Mouse (Mus musculus): Measurements from ENCODE around the gene Mpz. TPM values are rescaled to one million over a fixed set of nuclear protein-coding genes. Genes with fewer than 3 reads are reported as not detected.
A peak's percentile ranks its signal among the peaks of the same experiment; 100 is the strongest.

Gene Mpz
- polyA plus RNA-seq, 1 experiment from 2014 or later: 1.2 TPM

DNA sequence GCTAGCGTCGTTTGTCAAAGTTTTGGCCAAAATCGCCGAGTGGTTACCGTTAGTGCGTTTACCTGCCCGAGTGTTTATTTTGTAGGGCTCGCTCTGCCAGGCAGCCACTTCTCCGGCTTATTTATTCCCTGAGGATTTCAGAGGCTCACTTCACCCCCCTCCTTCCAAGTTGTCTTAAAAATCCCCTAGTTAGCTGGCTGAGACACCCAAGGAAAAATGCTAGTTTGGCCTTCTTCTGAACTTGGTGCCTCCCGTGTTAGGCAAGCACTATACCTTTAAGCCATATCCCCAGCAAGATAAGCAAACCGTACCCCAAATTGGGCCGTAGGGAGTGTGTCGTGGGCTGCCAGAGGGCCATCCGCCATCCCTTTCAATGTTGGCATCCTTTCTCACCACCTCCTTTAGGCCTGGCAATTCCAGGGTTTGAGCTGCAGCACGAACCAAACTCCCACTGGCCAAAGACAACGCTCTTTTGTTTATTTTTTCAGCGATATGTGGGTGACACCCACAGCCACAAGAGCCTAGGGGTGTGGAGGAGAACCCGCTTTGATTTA lies 404 bp downstream of the Mpz start:
- Histone ChIP-seq H3K9me3 (replicated peaks; ENCODE audit: low read length) (no peaks in the 10 kb centered on the region), H3K36me3 (ENCODE audit: insufficient read depth, low read length) (no peaks in the 10 kb centered on the region), H3K9ac (ENCODE audit: low read depth, low read length) (peak overlapping the region; percentile 88), H3K4me3 (replicated peaks; ENCODE audit: low read depth, low read length) (peak overlapping the region; percentile 76), H3K4me2 (ENCODE audit: low read length) (peak overlapping the region; percentile 65), H3K27ac (peak overlapping the region; percentile 81), H3K4me1 (replicated peaks; ENCODE audit: insufficient read depth, low read length) (peaks cover 3% of the 10 kb centered on the region; the same call in 1 of the 2 replicates), H3K27me3 (ENCODE audit: insufficient read depth, low read length) (no peaks in the 10 kb centered on the region)
- ATAC-seq (replicated peaks; ENCODE audit: low FRiP score, low read depth) (no peak), DNase-seq (ENCODE audit: low spot score) (peak; percentile 60)
- no peak for TF ChIP-seq CTCF (IDR thresholded peaks at IDR 0.05; ENCODE audit: low read depth)
- 5% methylated on average over 18 of the region's 18 CpGs for WGBS

DNA sequence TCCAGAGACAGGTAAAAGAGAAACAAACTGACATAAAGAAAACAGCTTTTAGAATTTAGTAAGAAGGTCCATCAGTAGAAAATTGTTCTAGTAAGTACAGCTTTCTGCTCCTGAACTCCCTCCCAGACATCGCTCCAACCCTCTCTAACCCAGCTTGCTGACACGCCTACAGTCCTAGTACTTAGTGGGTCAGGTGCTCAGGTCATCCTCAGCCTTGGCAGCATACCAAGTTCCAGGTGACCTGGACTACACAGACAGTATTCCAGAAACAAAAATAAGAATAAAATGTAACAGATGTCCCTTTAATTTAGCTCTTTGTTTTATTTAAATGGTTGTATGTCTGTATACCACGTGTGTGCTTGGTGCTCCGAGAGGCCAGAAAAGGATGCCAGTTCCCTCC lies 1.5 kb downstream of the Mpz start:
- no peak for ATAC-seq (replicated peaks; ENCODE audit: low FRiP score, low read depth)
- Histone ChIP-seq H3K36me3 (ENCODE audit: insufficient read depth, low read length) (no peaks in the 10 kb centered on the region), H3K9ac (ENCODE audit: low read depth, low read length) (no peak overlapping the region), H3K9me3 (replicated peaks; ENCODE audit: low read length) (no peaks in the 10 kb centered on the region), H3K4me2 (ENCODE audit: low read length) (no peak overlapping the region), H3K4me3 (replicated peaks; ENCODE audit: low read depth, low read length) (no peak overlapping the region), H3K27me3 (ENCODE audit: insufficient read depth, low read length) (no peaks in the 10 kb centered on the region), H3K4me1 (replicated peaks; ENCODE audit: insufficient read depth, low read length) (peaks cover 3% of the 10 kb centered on the region; the same call in 1 of the 2 replicates), H3K27ac (no peak overlapping the region)
- no peak for DNase-seq (ENCODE audit: low spot score)
- 71% methylated on average over 4 of the region's 4 CpGs for WGBS
- no peak for TF ChIP-seq CTCF (IDR thresholded peaks at IDR 0.05; ENCODE audit: low read depth)

DNA sequence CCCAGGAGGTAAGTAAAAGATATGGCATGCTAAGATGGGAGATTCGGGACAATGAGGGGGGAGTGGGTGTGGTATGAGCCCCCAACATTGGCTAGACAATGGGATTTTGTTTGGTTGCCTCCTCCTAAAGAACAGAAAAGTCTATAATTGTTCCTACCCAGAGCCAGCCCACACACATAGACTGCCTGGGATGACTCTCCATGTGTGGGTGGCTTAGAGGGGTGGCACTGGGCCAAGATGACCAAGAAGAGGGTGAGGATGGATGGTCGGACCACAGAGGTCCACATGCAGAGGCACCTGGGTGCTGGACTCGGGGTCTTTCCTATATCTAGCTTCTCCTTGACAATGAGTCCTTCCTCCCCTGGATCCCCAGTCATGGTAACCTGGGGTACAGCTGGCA lies 6.1 kb downstream of the Mpz start:
- H3K4me3 ChIP-seq (replicated peaks; ENCODE audit: low read depth, low read length): no peak overlapping the region
- no peak overlapping the region for H3K27ac ChIP-seq
- peaks cover 7% of the 10 kb centered on the region; the same call in 1 of the 2 replicates for H3K4me1 ChIP-seq (replicated peaks; ENCODE audit: insufficient read depth, low read length)
- DNase-seq (ENCODE audit: low spot score) (no peak), ATAC-seq (replicated peaks; ENCODE audit: low FRiP score, low read depth) (no peak)
- no peak for TF ChIP-seq CTCF (IDR thresholded peaks at IDR 0.05; ENCODE audit: low read depth)
- no peaks in the 10 kb centered on the region for H3K27me3 ChIP-seq (ENCODE audit: insufficient read depth, low read length)
- H3K9ac ChIP-seq (ENCODE audit: low read depth, low read length): no peak overlapping the region
- no peak overlapping the region for H3K4me2 ChIP-seq (ENCODE audit: low read length)
- WGBS: 70% methylated on average over 3 of the region's 3 CpGs
- no peaks in the 10 kb centered on the region for H3K9me3 ChIP-seq (replicated peaks; ENCODE audit: low read length)
- H3K36me3 ChIP-seq (ENCODE audit: insufficient read depth, low read length): no peaks in the 10 kb centered on the region

DNA sequence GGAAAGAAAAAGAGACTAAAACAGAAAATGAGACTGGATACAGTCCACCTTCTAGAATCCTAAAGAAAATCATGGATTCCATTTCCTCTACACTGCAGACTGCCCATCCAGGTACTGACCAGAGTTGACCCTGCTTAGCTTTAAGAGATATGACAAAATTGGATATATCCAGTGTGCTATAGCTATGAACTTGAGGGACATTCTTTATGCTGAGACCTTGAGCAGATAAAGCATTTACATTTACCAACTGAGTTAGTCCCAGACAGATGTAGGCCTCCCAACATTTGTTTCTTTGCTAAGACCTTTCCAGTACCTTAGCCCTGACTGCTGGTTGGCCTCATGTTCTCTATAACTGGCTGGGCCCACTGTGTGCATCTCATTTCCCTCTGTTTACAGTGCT lies 7.5 kb downstream of the Mpz start:
- H3K36me3 ChIP-seq (ENCODE audit: insufficient read depth, low read length): no peaks in the 10 kb centered on the region
- H3K9ac ChIP-seq (ENCODE audit: low read depth, low read length): no peak overlapping the region
- H3K27me3 ChIP-seq (ENCODE audit: insufficient read depth, low read length): no peaks in the 10 kb centered on the region
- no peaks in the 10 kb centered on the region for H3K9me3 ChIP-seq (replicated peaks; ENCODE audit: low read length)
- DNase-seq (ENCODE audit: low spot score) (no peak), ATAC-seq (replicated peaks; ENCODE audit: low FRiP score, low read depth) (no peak)
- H3K4me3 ChIP-seq (replicated peaks; ENCODE audit: low read depth, low read length): no peak overlapping the region
- 0 out of 2 replicates have a peak, but pooled peaks cover 3% of the 10 kb centered on the region for H3K4me1 ChIP-seq (replicated peaks; ENCODE audit: insufficient read depth, low read length)
- TF ChIP-seq CTCF (IDR thresholded peaks at IDR 0.05; ENCODE audit: low read depth): no peak
- no peak overlapping the region for H3K27ac ChIP-seq
- H3K4me2 ChIP-seq (ENCODE audit: low read length): no peak overlapping the region

DNA sequence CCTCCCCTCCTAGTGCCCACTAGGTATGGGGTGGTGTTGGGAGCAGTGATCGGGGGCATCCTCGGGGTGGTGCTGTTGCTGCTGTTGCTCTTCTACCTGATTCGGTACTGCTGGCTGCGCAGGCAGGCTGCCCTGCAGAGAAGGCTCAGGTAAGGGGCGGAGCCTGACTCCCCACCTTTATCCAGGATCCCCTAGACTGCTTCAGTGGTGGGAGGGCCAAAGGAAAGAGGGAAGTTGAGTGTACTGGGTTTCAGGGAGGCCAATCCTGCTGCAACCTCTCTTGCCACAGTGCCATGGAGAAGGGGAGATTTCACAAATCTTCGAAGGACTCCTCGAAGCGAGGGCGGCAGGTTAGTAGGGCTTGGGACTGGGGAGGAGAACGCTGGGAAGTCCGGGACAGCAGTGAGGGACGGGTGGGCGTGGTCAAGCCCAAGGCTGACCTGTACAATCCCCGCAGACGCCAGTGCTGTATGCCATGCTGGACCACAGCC lies 9.0 kb downstream of the Mpz start:
- H3K9ac ChIP-seq (ENCODE audit: low read depth, low read length): peak overlapping the region; percentile 32; the same call in 1 of the 2 replicates
- peak overlapping the region; percentile 47 for H3K4me2 ChIP-seq (ENCODE audit: low read length)
- DNase-seq (ENCODE audit: low spot score) (no peak), ATAC-seq (replicated peaks; ENCODE audit: low FRiP score, low read depth) (0 out of 2 replicates have a peak, but pooled peaks have one; percentile 44)
- WGBS: 5% methylated on average over 15 of the region's 15 CpGs
- H3K4me3 ChIP-seq (replicated peaks; ENCODE audit: low read depth, low read length): peak overlapping the region; percentile 21
- no peaks in the 10 kb centered on the region for H3K9me3 ChIP-seq (replicated peaks; ENCODE audit: low read length)
- H3K4me1 ChIP-seq (replicated peaks; ENCODE audit: insufficient read depth, low read length): 0 out of 2 replicates have a peak, but pooled peaks cover 3% of the 10 kb centered on the region
- H3K36me3 ChIP-seq (ENCODE audit: insufficient read depth, low read length): no peaks in the 10 kb centered on the region
- H3K27ac ChIP-seq: no peak overlapping the region
- peak; percentile 50 for TF ChIP-seq CTCF (IDR thresholded peaks at IDR 0.05; ENCODE audit: low read depth)
- no peaks in the 10 kb centered on the region for H3K27me3 ChIP-seq (ENCODE audit: insufficient read depth, low read length)

DNA sequence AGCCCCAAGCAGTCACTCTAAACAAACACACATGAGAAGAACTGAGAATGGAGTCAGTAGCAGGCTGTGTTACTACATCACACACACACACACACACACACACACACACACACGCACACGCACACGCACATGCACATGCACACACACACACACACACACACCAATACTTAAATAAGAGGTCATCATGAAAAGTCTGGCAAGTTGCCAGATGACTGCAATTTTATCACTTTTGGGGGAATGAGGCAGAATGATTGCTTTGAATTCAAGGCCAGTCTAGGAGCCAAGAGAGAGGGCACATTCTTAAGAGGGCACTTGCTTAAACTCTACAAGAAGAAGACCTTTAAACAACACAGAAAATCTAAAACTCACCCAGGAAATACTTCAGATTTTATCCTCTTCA lies 12.0 kb downstream of the Mpz start:
- Histone ChIP-seq H3K4me1 (replicated peaks; ENCODE audit: insufficient read depth, low read length) (0 out of 2 replicates have a peak, but pooled peaks cover 3% of the 10 kb centered on the region), H3K27me3 (ENCODE audit: insufficient read depth, low read length) (no peaks in the 10 kb centered on the region), H3K9ac (ENCODE audit: low read depth, low read length) (no peak overlapping the region), H3K4me2 (ENCODE audit: low read length) (no peak overlapping the region), H3K4me3 (replicated peaks; ENCODE audit: low read depth, low read length) (no peak overlapping the region), H3K27ac (no peak overlapping the region), H3K9me3 (replicated peaks; ENCODE audit: low read length) (no peaks in the 10 kb centered on the region), H3K36me3 (ENCODE audit: insufficient read depth, low read length) (no peaks in the 10 kb centered on the region)
- ATAC-seq (replicated peaks; ENCODE audit: low FRiP score, low read depth): no peak
- WGBS: 87% methylated on average over 3 of the region's 3 CpGs
- DNase-seq (ENCODE audit: low spot score): no peak
- no peak for TF ChIP-seq CTCF (IDR thresholded peaks at IDR 0.05; ENCODE audit: low read depth)
